Mouse (Mus musculus) MEL (cell line): ENCODE results near the gene Dynlt1f. TPM values are rescaled to one million over a fixed set of nuclear protein-coding genes. Genes with fewer than 3 reads are reported as not detected.
"Not testable (repeated sequence)": the region's sequence is repeated elsewhere in the genome, so short reads cannot be mapped to it uniquely, and the experiment has no call there.

ENCODE experiments used
- DNase-seq: peaks from one replicate; pipeline ENCODE4 v3.0.0; 2011; ENCODE audit warnings: low read depth, low spot score
- H3K27ac ChIP-seq: 2 replicates; pipeline ENCODE4 v1.5.1; 2012; ENCODE audit warnings: low read depth, mild to moderate bottlenecking, control low read depth, low read length, moderate library complexity; ENCODE audit not compliant: control insufficient read depth
- H3K27me3 ChIP-seq, 2 experiments: fragments of 150-350 bp in 1 of 2; sonication (generic) in 1 of 2; 2 replicates each; pipeline ENCODE4 v1.6.1; 2012; ENCODE audit warnings: low read length in 2 of 2, mild to moderate bottlenecking in 2 of 2, improper control_type of control experiment in 1 of 2, moderate library complexity in 1 of 2; ENCODE audit not compliant: insufficient read depth in 2 of 2, control insufficient read depth in 1 of 2
- H3K36me3 ChIP-seq, 2 experiments: 2 replicates each; pipeline ENCODE4 v1.6.1; 2012 to 2014; ENCODE audit warnings: low read length in 2 of 2, improper control_type of control experiment in 1 of 2, inconsistent platforms in 1 of 2, mild to moderate bottlenecking in 1 of 2; ENCODE audit not compliant: insufficient read depth in 2 of 2, control insufficient read depth in 1 of 2
- H3K4me1 ChIP-seq, 2 experiments: fragments of 150-350 bp in 1 of 2; sonication (generic) in 1 of 2; 2 replicates each; pipeline ENCODE4 v1.6.1; 2012; ENCODE audit warnings: low read length in 2 of 2, improper control_type of control experiment in 1 of 2, mild to moderate bottlenecking in 1 of 2; ENCODE audit not compliant: insufficient read depth in 2 of 2, control insufficient read depth in 1 of 2
- H3K4me3 ChIP-seq, 2 experiments: fragments of 150-350 bp in 1 of 2; sonication (generic) in 1 of 2; 2 replicates each; pipeline ENCODE4 v1.5.1; 2012; ENCODE audit warnings: low read depth in 2 of 2, low read length in 2 of 2, mild to moderate bottlenecking in 2 of 2, moderate library complexity in 2 of 2, control low read depth in 1 of 2, improper control_type of control experiment in 1 of 2; ENCODE audit not compliant: control insufficient read depth in 1 of 2, insufficient read depth in 1 of 2
- H3K79me2 ChIP-seq: 2 replicates; pipeline ENCODE4 v1.6.1; 2012; ENCODE audit warnings: mild to moderate bottlenecking, low read length, moderate library complexity; ENCODE audit not compliant: control insufficient read depth, poor library complexity, insufficient read depth
- H3K9ac ChIP-seq: 2 replicates; pipeline ENCODE4 v1.6.1; 2012; ENCODE audit warnings: low read depth, mild to moderate bottlenecking, control low read depth, low read length, moderate library complexity; ENCODE audit not compliant: control insufficient read depth, poor library complexity, severe bottlenecking
- H3K9me3 ChIP-seq: fragments of 150-350 bp; sonication (generic); replicated peaks from 2 replicates; pipeline ENCODE4 v1.6.1; 2012; ENCODE audit warnings: mild to moderate bottlenecking, low read length, improper control_type of control experiment, moderate library complexity; ENCODE audit not compliant: insufficient read depth
- polyA plus RNA-seq, 2 experiments: library from polyadenylated mRNA; stranded (reverse) in 1 of 2; unstranded in 1 of 2; fragments of >175 nt in 1 of 2; fragments of >200 nt in 1 of 2; gene quantifications; 2 replicates each; pipeline versions ENCODE4 v1.2.1 to v1.2.4; 2012; ENCODE audit warnings: low replicate concordance in 2 of 2, low read depth in 1 of 2; ENCODE audit not compliant: insufficient read length in 2 of 2, insufficient read depth in 1 of 2, missing spikeins in 1 of 2
- total RNA-seq: library from RNA; depleted of rRNA; stranded (reverse); fragments of 300-350 nt; gene quantifications from 2 replicates; pipeline ENCODE4 v1.2.3, GENCODE M21; 2012

The Dynlt1f gene
- total and polyA plus RNA-seq, 3 experiments, result 108 to 148 TPM; not detected in 1

- not testable (repeated sequence) for H3K4me3 ChIP-seq, DNase-seq, H3K9me3 ChIP-seq, H3K27ac ChIP-seq, H3K4me1 ChIP-seq, H3K9ac ChIP-seq, H3K27me3 ChIP-seq, H3K36me3 ChIP-seq, H3K79me2 ChIP-seq
Observed at GRCm38 (mm10) chr17:6685288-6685818, 29.7 kb upstream of the Dynlt1f start.

- not testable (repeated sequence) for DNase-seq
Observed at GRCm38 (mm10) chr17:6684464-6685287, 29.0 kb upstream of the Dynlt1f start.

GRCm38 (mm10) chr17:6683702-6684101 lies 28.0 kb upstream of the Dynlt1f start:
- not testable (repeated sequence) for H3K79me2 ChIP-seq, H3K4me3 ChIP-seq, H3K9me3 ChIP-seq, H3K27ac ChIP-seq, H3K9ac ChIP-seq, H3K4me1 ChIP-seq, H3K27me3 ChIP-seq, H3K36me3 ChIP-seq, DNase-seq

More at GRCm38 (mm10) chr17:6684464-6685287, 29.0 kb upstream of the Dynlt1f start:
- H3K27me3 ChIP-seq, H3K9me3 ChIP-seq, H3K36me3 ChIP-seq, H3K4me3 ChIP-seq, H3K27ac ChIP-seq, H3K9ac ChIP-seq, H3K79me2 ChIP-seq, H3K4me1 ChIP-seq: not testable (repeated sequence)

GRCm38 (mm10) chr17:6681721-6682120 lies 26.0 kb upstream of the Dynlt1f start:
- H3K4me3 ChIP-seq, H3K9me3 ChIP-seq, H3K27me3 ChIP-seq, DNase-seq, H3K9ac ChIP-seq, H3K27ac ChIP-seq, H3K36me3 ChIP-seq, H3K79me2 ChIP-seq, H3K4me1 ChIP-seq: not testable (repeated sequence)

GRCm38 (mm10) chr17:6678063-6678462 lies 22.4 kb upstream of the Dynlt1f start:
- not testable (repeated sequence) for H3K27ac ChIP-seq, DNase-seq, H3K79me2 ChIP-seq, H3K27me3 ChIP-seq, H3K36me3 ChIP-seq, H3K4me1 ChIP-seq, H3K9me3 ChIP-seq, H3K9ac ChIP-seq, H3K4me3 ChIP-seq

GRCm38 (mm10) chr17:6674297-6674696 lies 18.6 kb upstream of the Dynlt1f start:
- not testable (repeated sequence) for H3K4me1 ChIP-seq, H3K36me3 ChIP-seq, H3K9ac ChIP-seq, H3K27ac ChIP-seq, H3K9me3 ChIP-seq, H3K4me3 ChIP-seq, H3K27me3 ChIP-seq, DNase-seq, H3K79me2 ChIP-seq

GRCm38 (mm10) chr17:6668522-6668921 lies 12.8 kb upstream of the Dynlt1f start:
- H3K9ac ChIP-seq, H3K79me2 ChIP-seq, H3K27me3 ChIP-seq, H3K4me3 ChIP-seq, DNase-seq, H3K27ac ChIP-seq, H3K9me3 ChIP-seq, H3K4me1 ChIP-seq, H3K36me3 ChIP-seq: not testable (repeated sequence)
